Mouse (Mus musculus): ENCODE data around the gene Gm42742. TPM values are rescaled to one million over a fixed set of nuclear protein-coding genes. Genes with fewer than 3 reads are reported as not detected.

The Gm42742 gene
- polyA plus RNA-seq, 1 experiment from 2014 or later, result 10.7 TPM

DNA sequence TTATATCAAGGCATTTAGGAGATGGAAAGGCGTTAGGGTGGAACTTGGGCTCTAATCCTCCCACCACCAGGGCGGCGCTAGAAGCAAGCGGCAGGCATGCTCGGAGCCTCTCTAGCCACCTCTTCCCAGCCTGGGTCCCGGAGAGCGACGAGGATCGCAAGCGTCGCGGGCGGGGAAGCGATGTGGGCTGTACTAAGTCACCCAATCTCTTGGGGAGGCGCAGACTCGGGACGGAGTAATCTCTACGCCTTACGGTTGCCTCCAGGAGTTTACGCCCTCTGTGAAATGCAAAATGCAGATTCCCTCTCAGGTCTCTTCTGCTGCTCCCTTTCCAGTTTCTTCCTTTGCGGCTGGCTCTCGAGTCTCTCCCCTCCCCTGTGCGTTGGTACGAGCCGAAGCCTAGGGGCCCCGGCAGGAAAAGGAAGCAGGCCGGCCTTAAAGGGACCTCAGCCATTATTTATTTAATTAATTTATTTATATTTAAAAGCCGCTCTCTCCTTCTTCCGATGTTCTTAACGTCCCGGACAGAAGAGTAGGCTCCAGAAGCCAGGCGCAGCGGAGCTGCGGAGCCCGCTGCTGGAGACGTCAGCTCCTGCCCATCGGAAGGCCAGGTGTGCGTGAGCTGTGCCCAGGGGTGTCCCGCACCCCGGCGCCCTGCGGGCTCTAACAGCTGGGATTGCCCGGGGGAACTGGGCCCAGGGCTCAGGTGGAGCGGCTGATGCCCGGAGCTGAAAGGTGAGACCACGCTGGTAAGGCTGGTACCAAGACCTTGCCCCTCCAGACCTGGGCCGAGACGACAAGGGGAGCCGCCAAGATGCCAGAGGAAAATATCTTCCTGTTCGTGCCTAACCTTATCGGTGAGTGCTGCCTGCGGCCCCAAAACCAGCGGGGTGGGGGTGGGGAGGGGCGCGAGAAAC, 44.7 kb downstream of the Gm42742 start, which contains the start of gene Cdiptos:
Gene Cdiptos (minus strand): TSS at position 149 of the 917 bp plus-strand sequence.
- Histone ChIP-seq H3K36me3 (ENCODE audit: control insufficient read depth, insufficient read depth) (peaks cover 17% of the 10 kb centered on the region), H3K27me3 (ENCODE audit: control insufficient read depth, insufficient read depth, low read depth, low read length) (no peaks in the 10 kb centered on the region), H3K4me3 (ENCODE audit: low read depth, low read length) (peak within 1 kb of the TSS; percentile 99), H3K4me2 (ENCODE audit: low read depth, low read length) (peak within 1 kb of the TSS; percentile 90), H3K9ac (ENCODE audit: low read depth, low read length) (peak within 1 kb of the TSS; percentile 98), H3K27ac (ENCODE audit: low read length) (peak within 1 kb of the TSS; percentile 94), H3K4me1 (ENCODE audit: control insufficient read depth, low read depth, low read length) (peaks cover 21% of the 10 kb centered on the region), H3K9me3 (replicated peaks; ENCODE audit: control insufficient read depth, low read length) (no peaks in the 10 kb centered on the region)
- peak; percentile 95 for ATAC-seq (ENCODE audit: low read depth)
- WGBS (ENCODE audit: insufficient replicate concordance), result under 1% methylated on average over 55 of the region's 55 CpGs

- peak within 1 kb of the TSS; percentile 94 for H3K27ac ChIP-seq (ENCODE audit: low read length)
- peak within 1 kb of the TSS; percentile 90 for H3K4me2 ChIP-seq (ENCODE audit: low read depth, low read length)
- H3K4me1 ChIP-seq (ENCODE audit: control insufficient read depth, low read depth, low read length), result peaks cover 21% of the 10 kb centered on the region
- 0% methylated on average over 1 of the region's 1 CpGs for WGBS (ENCODE audit: insufficient replicate concordance)
- H3K4me3 ChIP-seq (ENCODE audit: low read depth, low read length), result peak within 1 kb of the TSS; percentile 99
- peak within 1 kb of the TSS; percentile 98 for H3K9ac ChIP-seq (ENCODE audit: low read depth, low read length)
- H3K27me3 ChIP-seq (ENCODE audit: control insufficient read depth, insufficient read depth, low read depth, low read length), result no peaks in the 10 kb centered on the region
- ATAC-seq (ENCODE audit: low read depth), result no peak
- peaks cover 17% of the 10 kb centered on the region for H3K36me3 ChIP-seq (ENCODE audit: control insufficient read depth, insufficient read depth)
- H3K9me3 ChIP-seq (replicated peaks; ENCODE audit: control insufficient read depth, low read length), result no peaks in the 10 kb centered on the region
Observed at GRCm38 (mm10) chr7:126975893-126975949, 45.2 kb downstream of the Gm42742 start, which contains the start of gene Cdipt. Gene Cdipt (plus strand): TSS chr7:126975914.

- Histone ChIP-seq H3K9ac (ENCODE audit: low read depth, low read length) (peak overlapping the region; percentile 29), H3K27me3 (ENCODE audit: control insufficient read depth, insufficient read depth, low read depth, low read length) (no peaks in the 10 kb centered on the region), H3K4me3 (ENCODE audit: low read depth, low read length) (peak overlapping the region; percentile 99), H3K4me2 (ENCODE audit: low read depth, low read length) (peak overlapping the region; percentile 90), H3K36me3 (ENCODE audit: control insufficient read depth, insufficient read depth) (peaks cover 17% of the 10 kb centered on the region), H3K27ac (ENCODE audit: low read length) (0 out of 2 replicates have a peak overlapping the region, but pooled peaks have one; percentile 16), H3K4me1 (ENCODE audit: control insufficient read depth, low read depth, low read length) (peaks cover 21% of the 10 kb centered on the region), H3K9me3 (replicated peaks; ENCODE audit: control insufficient read depth, low read length) (no peaks in the 10 kb centered on the region)
- ATAC-seq (ENCODE audit: low read depth), result no peak
- 5% methylated on average over 8 of the region's 8 CpGs for WGBS (ENCODE audit: insufficient replicate concordance)
Observed at GRCm38 (mm10) chr7:126975493-126975892, 45.4 kb downstream of the Gm42742 start.

DNA sequence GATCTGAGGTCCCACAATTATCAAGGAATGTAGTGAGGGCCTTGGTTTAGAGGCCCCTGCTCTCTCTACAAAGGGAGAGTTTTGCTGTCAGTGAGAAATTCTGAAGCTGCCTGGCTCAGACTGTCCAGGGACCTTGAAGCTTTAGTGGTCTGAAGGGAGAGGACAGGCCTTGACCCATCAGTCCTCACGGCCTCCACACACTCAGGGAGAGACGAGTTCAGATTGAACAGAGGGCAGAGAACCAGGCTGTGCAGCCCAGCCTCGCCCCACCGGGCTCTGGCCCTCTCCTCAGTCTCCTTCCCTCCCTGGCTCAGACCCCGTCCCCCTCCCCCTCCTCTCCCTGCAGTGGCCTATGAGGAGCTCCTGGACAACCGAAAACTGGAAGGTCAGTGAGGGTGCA, 53.5 kb downstream of the Gm42742 start:
- Histone ChIP-seq H3K4me3 (ENCODE audit: low read depth, low read length) (no peak overlapping the region), H3K36me3 (ENCODE audit: control insufficient read depth, insufficient read depth) (no peaks in the 10 kb centered on the region), H3K27me3 (ENCODE audit: control insufficient read depth, insufficient read depth, low read depth, low read length) (peaks cover 8% of the 10 kb centered on the region), H3K4me2 (ENCODE audit: low read depth, low read length) (no peak overlapping the region), H3K4me1 (ENCODE audit: control insufficient read depth, low read depth, low read length) (no peaks in the 10 kb centered on the region), H3K9ac (ENCODE audit: low read depth, low read length) (no peak overlapping the region), H3K9me3 (replicated peaks; ENCODE audit: control insufficient read depth, low read length) (no peaks in the 10 kb centered on the region), H3K27ac (ENCODE audit: low read length) (no peak overlapping the region)
- no peak for ATAC-seq (ENCODE audit: low read depth)
- 60% methylated on average over 6 of the region's 6 CpGs for WGBS (ENCODE audit: insufficient replicate concordance)

DNA sequence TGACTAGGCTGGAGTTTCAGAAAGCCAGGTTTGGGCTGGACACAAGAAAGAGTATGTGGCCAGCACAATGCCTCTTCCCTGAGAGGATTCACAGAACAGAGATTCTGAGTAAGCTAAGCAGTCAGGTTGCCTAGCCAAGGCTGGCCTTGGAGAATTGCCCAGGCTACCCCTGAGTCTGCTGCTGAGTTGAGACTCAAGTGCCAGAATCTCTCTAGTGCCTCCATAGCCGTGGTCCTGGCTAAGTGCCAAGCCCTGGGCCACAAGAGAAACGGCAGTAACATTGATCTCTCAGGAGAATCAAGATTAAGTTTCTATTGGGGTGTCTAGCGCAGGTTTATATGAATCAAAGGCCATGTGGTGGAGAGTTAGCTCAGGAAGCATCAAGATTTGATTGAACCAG, 55.3 kb downstream of the Gm42742 start:
- 36% methylated on average over 3 of the region's 3 CpGs for WGBS (ENCODE audit: insufficient replicate concordance)
- ATAC-seq (ENCODE audit: low read depth), result no peak
- Histone ChIP-seq H3K4me2 (ENCODE audit: low read depth, low read length) (no peak overlapping the region), H3K27me3 (ENCODE audit: control insufficient read depth, insufficient read depth, low read depth, low read length) (peaks cover 8% of the 10 kb centered on the region), H3K9ac (ENCODE audit: low read depth, low read length) (no peak overlapping the region), H3K4me3 (ENCODE audit: low read depth, low read length) (no peak overlapping the region), H3K27ac (ENCODE audit: low read length) (no peak overlapping the region), H3K4me1 (ENCODE audit: control insufficient read depth, low read depth, low read length) (no peaks in the 10 kb centered on the region), H3K9me3 (replicated peaks; ENCODE audit: control insufficient read depth, low read length) (no peaks in the 10 kb centered on the region), H3K36me3 (ENCODE audit: control insufficient read depth, insufficient read depth) (no peaks in the 10 kb centered on the region)

Small RNA genes within 50 kb of the gene (microRNA-seq; reads per million reads assigned to microRNA genes)
- not detected for gene Gm44343

Other genes starting within 250 kb of the Gm42742 start
- gene Ypel3, start 244.1 kb downstream of the Gm42742 start, polyA plus RNA-seq (2015; fragmentation: Nextera tagmentation; extraction: Ambion mirVana), result 102 and 119 TPM in 2 replicates
- 0.90 and 1.3 TPM in 2 replicates for gene Tbx6, start 239.6 kb downstream of the Gm42742 start, polyA plus RNA-seq (2015; fragmentation: Nextera tagmentation; extraction: Ambion mirVana)
- 82.2 and 91.1 TPM in 2 replicates for gene Ppp4c, start 228.6 kb downstream of the Gm42742 start, polyA plus RNA-seq (2015; fragmentation: Nextera tagmentation; extraction: Ambion mirVana)
- not detected in 2 replicates for gene Fam57b, start 223.4 kb downstream of the Gm42742 start, polyA plus RNA-seq (2015; fragmentation: Nextera tagmentation; extraction: Ambion mirVana)
- gene 4930451I11Rik, start 189.5 kb downstream of the Gm42742 start, polyA plus RNA-seq (2015; fragmentation: Nextera tagmentation; extraction: Ambion mirVana), result not detected in 2 replicates
- gene Doc2a, start 173.7 kb downstream of the Gm42742 start, polyA plus RNA-seq (2015; fragmentation: Nextera tagmentation; extraction: Ambion mirVana), result not detected in 2 replicates
- gene Hirip3, start 159.1 kb downstream of the Gm42742 start, polyA plus RNA-seq (2015; fragmentation: Nextera tagmentation; extraction: Ambion mirVana), result 10.0 and 10.8 TPM in 2 replicates
- gene Ino80e, start 158.7 kb downstream of the Gm42742 start, polyA plus RNA-seq (2015; fragmentation: Nextera tagmentation; extraction: Ambion mirVana), result 25.7 and 26.6 TPM in 2 replicates
- 11.7 and 13.2 TPM in 2 replicates for gene Taok2, start 136.4 kb downstream of the Gm42742 start, polyA plus RNA-seq (2015; fragmentation: Nextera tagmentation; extraction: Ambion mirVana)
- gene Tmem219, start 98.2 kb downstream of the Gm42742 start, polyA plus RNA-seq (2015; fragmentation: Nextera tagmentation; extraction: Ambion mirVana), result 18.7 and 20.0 TPM in 2 replicates
- gene Kctd13, start 92.2 kb downstream of the Gm42742 start, polyA plus RNA-seq (2015; fragmentation: Nextera tagmentation; extraction: Ambion mirVana), result 3.2 and 3.8 TPM in 2 replicates
- gene Asphd1, start 71.5 kb downstream of the Gm42742 start, polyA plus RNA-seq (2015; fragmentation: Nextera tagmentation; extraction: Ambion mirVana), result not detected in 2 replicates
- 0.15 and 0.19 TPM in 2 replicates for gene Sez6l2, start 70.5 kb downstream of the Gm42742 start, polyA plus RNA-seq (2015; fragmentation: Nextera tagmentation; extraction: Ambion mirVana)
- 39.5 and 42.6 TPM in 2 replicates for gene Cdipt, start 45.2 kb downstream of the Gm42742 start, polyA plus RNA-seq (2015; fragmentation: Nextera tagmentation; extraction: Ambion mirVana)
- gene Cdiptos, start 45.0 kb downstream of the Gm42742 start, polyA plus RNA-seq (2015; fragmentation: Nextera tagmentation; extraction: Ambion mirVana), result 0.30 and 0.74 TPM in 2 replicates
- 7.7 and 8.9 TPM in 2 replicates for gene Mvp, start 6.5 kb downstream of the Gm42742 start, polyA plus RNA-seq (2015; fragmentation: Nextera tagmentation; extraction: Ambion mirVana)
- not detected in 2 replicates for gene Pagr1b, start 4.6 kb downstream of the Gm42742 start, polyA plus RNA-seq (2015; fragmentation: Nextera tagmentation; extraction: Ambion mirVana)
- gene Pagr1a, start 3.7 kb downstream of the Gm42742 start, polyA plus RNA-seq (2015; fragmentation: Nextera tagmentation; extraction: Ambion mirVana), result 17.2 and 24.3 TPM in 2 replicates
- 0.24 and 0.67 TPM in 2 replicates for gene Prrt2, start 114 bp upstream of the Gm42742 start, polyA plus RNA-seq (2015; fragmentation: Nextera tagmentation; extraction: Ambion mirVana)
- gene Maz, start 5.9 kb upstream of the Gm42742 start, polyA plus RNA-seq (2015; fragmentation: Nextera tagmentation; extraction: Ambion mirVana), result 19.5 and 20.9 TPM in 2 replicates
- gene Kif22, start 21.4 kb upstream of the Gm42742 start, polyA plus RNA-seq (2015; fragmentation: Nextera tagmentation; extraction: Ambion mirVana), result 102 and 103 TPM in 2 replicates
- gene Zg16, start 66.2 kb upstream of the Gm42742 start, polyA plus RNA-seq (2015; fragmentation: Nextera tagmentation; extraction: Ambion mirVana), result 0.58 TPM in 1 of 2 replicates, not detected in the other
- gene AI467606, start 70.3 kb upstream of the Gm42742 start, polyA plus RNA-seq (2015; fragmentation: Nextera tagmentation; extraction: Ambion mirVana), result 8.1 and 8.7 TPM in 2 replicates
- gene Qprt, start 101.1 kb upstream of the Gm42742 start, polyA plus RNA-seq (2015; fragmentation: Nextera tagmentation; extraction: Ambion mirVana), result 74.1 and 76.6 TPM in 2 replicates
- gene Spn, start 116.7 kb upstream of the Gm42742 start, polyA plus RNA-seq (2015; fragmentation: Nextera tagmentation; extraction: Ambion mirVana), result 5.5 and 6.3 TPM in 2 replicates
- 17.4 and 18.1 TPM in 2 replicates for gene Cd2bp2, start 175.0 kb upstream of the Gm42742 start, polyA plus RNA-seq (2015; fragmentation: Nextera tagmentation; extraction: Ambion mirVana)
- gene Tbc1d10b, start 187.4 kb upstream of the Gm42742 start, polyA plus RNA-seq (2015; fragmentation: Nextera tagmentation; extraction: Ambion mirVana), result 13.7 and 15.1 TPM in 2 replicates
- 61.0 and 92.3 TPM in 2 replicates for gene Mylpf, start 187.8 kb upstream of the Gm42742 start, polyA plus RNA-seq (2015; fragmentation: Nextera tagmentation; extraction: Ambion mirVana)
- 5.7 and 5.9 TPM in 2 replicates for gene Zfp553, start 212.0 kb upstream of the Gm42742 start, polyA plus RNA-seq (2015; fragmentation: Nextera tagmentation; extraction: Ambion mirVana)
- 10.1 and 11.1 TPM in 2 replicates for gene Sept1, start 212.0 kb upstream of the Gm42742 start, polyA plus RNA-seq (2015; fragmentation: Nextera tagmentation; extraction: Ambion mirVana)
- gene Zfp771, start 223.2 kb upstream of the Gm42742 start, polyA plus RNA-seq (2015; fragmentation: Nextera tagmentation; extraction: Ambion mirVana), result 11.0 and 13.8 TPM in 2 replicates
- gene Dctpp1, start 239.6 kb upstream of the Gm42742 start, polyA plus RNA-seq (2015; fragmentation: Nextera tagmentation; extraction: Ambion mirVana), result 79.8 and 83.4 TPM in 2 replicates

Measured in liver, embryonic 16.5 days (tissue).